Mouse (Mus musculus) embryonic facial prominence, embryonic 15.5 days (tissue): ENCODE measurements around the gene Prkg1. TPM values are rescaled to one million over a fixed set of nuclear protein-coding genes. Genes with fewer than 3 reads are reported as not detected.

Experiments
- ATAC-seq: fragments of 200-750 bp; cut with Nextera tagmentation; 2 replicates; pipeline ENCODE4 v1.8.0; 2017; ENCODE audit warnings: low read depth, moderate TSS enrichment; ENCODE audit not compliant: insufficient number of reproducible peaks, low FRiP score, low TSS enrichment
- H3K27ac ChIP-seq: fragments of 300-500 bp; sonication (generic); replicated peaks from 2 replicates; pipeline ENCODE4 v1.5.1; 2015; ENCODE audit warnings: mild to moderate bottlenecking, inconsistent platforms
- H3K27me3 ChIP-seq: fragments of 300-500 bp; sonication (generic); 2 replicates; pipeline ENCODE4 v1.6.1; 2015; ENCODE audit warnings: inconsistent platforms
- H3K36me3 ChIP-seq: fragments of 300-500 bp; sonication (generic); 2 replicates; pipeline ENCODE4 v1.6.1; 2015; ENCODE audit warnings: mild to moderate bottlenecking, inconsistent platforms
- H3K4me1 ChIP-seq: fragments of 300-500 bp; sonication (generic); 2 replicates; pipeline ENCODE4 v1.6.1; 2015; ENCODE audit warnings: inconsistent platforms
- H3K4me2 ChIP-seq: fragments of 300-500 bp; sonication (generic); replicated peaks from 2 replicates; pipeline ENCODE4 v1.6.1; 2015; ENCODE audit warnings: mild to moderate bottlenecking, inconsistent platforms
- H3K4me3 ChIP-seq: fragments of 300-500 bp; sonication (generic); replicated peaks from 2 replicates; pipeline ENCODE4 v1.5.1; 2015; ENCODE audit warnings: mild to moderate bottlenecking, inconsistent platforms
- H3K9ac ChIP-seq: fragments of 300-500 bp; sonication (generic); 2 replicates; pipeline ENCODE4 v1.6.1; 2015; ENCODE audit warnings: inconsistent platforms
- H3K9me3 ChIP-seq: fragments of 300-500 bp; sonication (generic); replicated peaks from 2 replicates; pipeline ENCODE4 v1.6.1; 2016; ENCODE audit warnings: inconsistent platforms
- WGBS: fragments of 180-500 bp; shearing (Covaris S2); methylation state at CpG from one replicate; pipeline ENCODE4 v1.1.7; 2015; 5-methylcytosine and 5-hydroxymethylcytosine counted together
- polyA plus RNA-seq: library from polyadenylated mRNA; unstranded; fragments of >200 nt; fragmentation: Nextera tagmentation; extraction: Ambion mirVana; gene quantifications from 2 replicates; pipeline ENCODE4 v1.2.1, GENCODE M21; 2015

Gene Prkg1
- polyA plus RNA-seq, 1 experiment from 2014 or later: 11.4 TPM

DNA sequence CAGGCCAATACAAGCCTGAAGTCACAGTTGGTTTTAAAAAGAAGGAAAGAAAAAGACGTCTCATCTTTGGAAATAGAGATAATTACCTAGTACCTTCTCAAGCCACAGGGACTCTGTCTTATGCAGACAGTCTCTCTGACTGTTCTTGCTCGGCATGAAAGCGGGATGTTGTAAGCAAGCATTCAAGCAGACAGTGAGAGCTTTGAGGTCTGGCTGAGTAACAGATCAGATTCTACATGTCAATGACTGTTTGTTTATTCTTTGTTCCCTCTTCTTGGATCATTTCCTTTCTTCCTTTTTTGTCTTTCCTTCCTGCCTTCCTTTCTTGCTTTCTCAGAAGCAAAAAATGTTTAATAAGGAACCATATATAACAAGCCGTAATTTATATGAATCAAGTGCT, 148.7 kb downstream of the Prkg1 start:
- no peaks in the 10 kb centered on the region for H3K9me3 ChIP-seq
- no peaks in the 10 kb centered on the region for H3K36me3 ChIP-seq
- H3K9ac ChIP-seq: no peak overlapping the region
- ATAC-seq: no peak
- no peak overlapping the region for H3K27ac ChIP-seq
- no peaks in the 10 kb centered on the region for H3K27me3 ChIP-seq
- H3K4me1 ChIP-seq: no peaks in the 10 kb centered on the region
- 49% methylated on average over 4 of the region's 4 CpGs for WGBS
- no peak overlapping the region for H3K4me2 ChIP-seq
- no peak overlapping the region for H3K4me3 ChIP-seq

DNA sequence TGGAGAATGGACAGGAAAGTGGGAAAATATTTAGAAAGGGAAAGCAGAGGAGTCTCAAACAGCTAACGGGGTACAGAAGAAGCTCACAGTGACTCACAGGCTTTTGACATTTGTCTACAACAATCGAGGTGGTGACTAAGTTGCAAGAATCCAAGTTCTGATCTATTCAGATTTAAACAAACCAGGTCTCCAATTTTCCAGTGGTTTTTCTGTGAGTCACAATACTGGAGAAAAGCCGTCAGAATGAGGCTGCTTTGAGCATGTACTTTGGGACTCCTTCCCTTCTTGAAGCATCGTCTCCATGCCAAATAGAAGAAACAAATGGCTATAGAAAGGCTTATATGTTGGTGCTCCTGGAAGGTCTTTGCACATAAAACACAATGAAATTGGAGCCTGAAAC, 151.7 kb downstream of the Prkg1 start:
- Histone ChIP-seq H3K27me3 (no peaks in the 10 kb centered on the region), H3K9me3 (no peaks in the 10 kb centered on the region), H3K4me3 (no peak overlapping the region), H3K4me2 (no peak overlapping the region), H3K4me1 (no peaks in the 10 kb centered on the region), H3K36me3 (no peaks in the 10 kb centered on the region), H3K9ac (no peak overlapping the region), H3K27ac (no peak overlapping the region)
- WGBS: 85% methylated on average over 4 of the region's 4 CpGs
- ATAC-seq: no peak

DNA sequence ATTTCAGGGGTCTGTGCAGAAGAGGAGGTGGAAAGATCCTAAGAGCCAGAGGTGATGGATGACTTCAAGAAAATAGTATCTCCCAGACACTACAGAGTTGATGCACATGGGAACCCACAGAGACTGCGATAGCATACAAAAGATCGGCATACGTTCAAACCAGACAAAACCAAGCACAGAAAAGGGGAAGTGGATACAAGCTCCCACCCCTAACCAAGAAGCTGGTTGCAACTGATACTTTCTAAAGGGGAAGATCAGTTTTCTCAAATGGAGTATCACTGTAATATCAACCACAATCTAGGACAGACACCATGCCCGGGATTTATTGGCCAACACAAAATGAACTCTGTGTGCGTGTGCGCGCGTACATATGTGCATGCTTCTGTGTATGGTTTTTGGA, 162.3 kb downstream of the Prkg1 start:
- Histone ChIP-seq H3K9ac (no peak overlapping the region), H3K9me3 (no peaks in the 10 kb centered on the region), H3K4me1 (no peaks in the 10 kb centered on the region), H3K4me2 (no peak overlapping the region), H3K36me3 (no peaks in the 10 kb centered on the region), H3K27me3 (no peaks in the 10 kb centered on the region), H3K27ac (no peak overlapping the region), H3K4me3 (no peak overlapping the region)
- no peak for ATAC-seq
- 95% methylated on average over 8 of the region's 8 CpGs for WGBS

DNA sequence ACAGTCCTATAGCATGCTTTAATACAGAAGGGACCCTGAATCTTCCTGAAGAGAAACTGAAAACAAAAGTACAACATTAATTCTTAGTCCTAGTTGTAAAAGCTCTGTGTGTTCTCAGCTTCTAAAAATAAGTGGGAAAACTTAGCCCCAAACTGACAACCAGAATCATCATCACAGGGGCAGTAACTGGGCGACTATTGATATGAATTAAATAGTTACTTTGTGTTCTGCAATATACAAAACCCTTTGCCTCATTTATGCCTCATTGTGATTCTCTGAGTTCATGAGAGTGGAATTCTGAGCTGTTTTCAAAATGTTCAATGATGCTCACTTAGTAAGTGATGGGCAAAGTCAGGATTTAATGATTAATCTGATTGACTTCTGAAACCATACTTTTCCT, 170.8 kb downstream of the Prkg1 start:
- 69% methylated on average over 1 of the region's 1 CpGs for WGBS
- Histone ChIP-seq H3K9ac (no peak overlapping the region), H3K4me1 (no peaks in the 10 kb centered on the region), H3K4me3 (no peak overlapping the region), H3K4me2 (no peak overlapping the region), H3K36me3 (no peaks in the 10 kb centered on the region), H3K27ac (no peak overlapping the region), H3K9me3 (no peaks in the 10 kb centered on the region), H3K27me3 (no peaks in the 10 kb centered on the region)
- ATAC-seq: no peak

DNA sequence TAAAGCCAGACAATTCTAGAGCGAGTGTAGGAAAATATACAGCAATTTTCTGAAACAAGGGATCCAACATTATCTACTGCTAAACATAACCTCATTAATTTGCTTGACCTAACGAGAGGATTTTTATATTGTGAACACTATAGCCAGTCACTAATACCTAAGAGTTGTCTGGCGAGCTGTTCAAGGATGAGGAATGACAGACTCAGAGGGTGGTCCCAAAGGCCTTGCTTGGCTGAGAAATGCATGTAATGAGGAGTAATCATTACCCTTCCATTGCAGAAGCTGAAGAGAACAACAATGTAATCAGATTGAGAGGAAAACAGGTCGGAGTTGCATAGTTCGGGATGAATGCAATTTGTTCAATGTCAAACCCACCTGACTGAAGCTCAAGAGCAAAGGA, 174.1 kb downstream of the Prkg1 start:
- Histone ChIP-seq H3K9ac (no peak overlapping the region), H3K4me1 (no peaks in the 10 kb centered on the region), H3K4me2 (no peak overlapping the region), H3K36me3 (no peaks in the 10 kb centered on the region), H3K27me3 (no peaks in the 10 kb centered on the region), H3K4me3 (no peak overlapping the region), H3K9me3 (no peaks in the 10 kb centered on the region), H3K27ac (no peak overlapping the region)
- 79% methylated on average over 5 of the region's 5 CpGs for WGBS
- no peak for ATAC-seq

DNA sequence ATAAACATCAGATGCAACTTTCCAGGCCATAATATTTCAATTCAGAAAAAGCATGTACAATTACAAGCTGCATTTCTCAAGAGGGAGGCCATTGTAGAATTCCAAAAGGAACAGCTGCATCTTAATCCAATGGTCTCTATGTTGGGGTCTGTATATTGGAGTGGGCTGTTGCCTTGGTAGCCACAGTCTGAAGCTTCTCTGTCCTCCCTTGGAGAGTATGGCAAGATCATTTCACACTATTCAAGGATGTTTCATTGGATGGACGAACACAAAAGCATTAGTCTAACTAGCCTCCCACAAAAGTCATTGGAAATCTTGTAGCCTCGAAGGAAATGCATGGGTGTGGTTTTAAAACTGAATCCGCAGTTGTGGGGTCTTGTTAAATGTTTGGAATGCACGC, 187.7 kb downstream of the Prkg1 start:
- ATAC-seq: no peak

DNA sequence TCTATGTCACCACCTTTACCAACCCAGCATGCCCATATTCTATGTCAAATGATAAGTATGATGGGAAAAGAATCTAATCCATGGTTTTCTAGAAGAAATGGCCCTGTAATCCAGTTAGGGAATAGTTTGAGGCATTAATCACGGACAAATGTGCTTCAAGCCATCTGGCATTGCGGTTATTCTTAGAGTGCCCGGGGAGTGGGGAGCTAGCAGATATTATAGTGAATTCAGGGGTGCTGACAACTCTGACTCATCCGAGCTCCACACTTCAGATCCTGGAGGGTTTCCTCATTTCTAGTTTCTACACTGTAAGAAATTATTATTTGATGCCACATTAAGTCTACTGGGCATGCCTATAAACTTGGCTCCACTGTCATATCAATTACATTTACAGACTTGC, 200.5 kb downstream of the Prkg1 start:
- no peaks in the 10 kb centered on the region for H3K27me3 ChIP-seq
- H3K36me3 ChIP-seq: no peaks in the 10 kb centered on the region
- no peaks in the 10 kb centered on the region for H3K4me1 ChIP-seq
- no peaks in the 10 kb centered on the region for H3K9me3 ChIP-seq
- no peak for ATAC-seq
- no peak overlapping the region for H3K4me3 ChIP-seq
- no peak overlapping the region for H3K9ac ChIP-seq
- H3K27ac ChIP-seq: no peak overlapping the region
- H3K4me2 ChIP-seq: no peak overlapping the region
- WGBS: 70% methylated on average over 4 of the region's 4 CpGs

More for the DNA sequence above, 187.7 kb downstream of the Prkg1 start:
- Histone ChIP-seq H3K4me2 (no peak overlapping the region), H3K4me1 (no peaks in the 10 kb centered on the region), H3K9me3 (no peaks in the 10 kb centered on the region), H3K36me3 (no peaks in the 10 kb centered on the region), H3K9ac (no peak overlapping the region), H3K27me3 (no peaks in the 10 kb centered on the region), H3K27ac (no peak overlapping the region), H3K4me3 (no peak overlapping the region)
- WGBS: 50% methylated on average over 4 of the region's 4 CpGs

DNA sequence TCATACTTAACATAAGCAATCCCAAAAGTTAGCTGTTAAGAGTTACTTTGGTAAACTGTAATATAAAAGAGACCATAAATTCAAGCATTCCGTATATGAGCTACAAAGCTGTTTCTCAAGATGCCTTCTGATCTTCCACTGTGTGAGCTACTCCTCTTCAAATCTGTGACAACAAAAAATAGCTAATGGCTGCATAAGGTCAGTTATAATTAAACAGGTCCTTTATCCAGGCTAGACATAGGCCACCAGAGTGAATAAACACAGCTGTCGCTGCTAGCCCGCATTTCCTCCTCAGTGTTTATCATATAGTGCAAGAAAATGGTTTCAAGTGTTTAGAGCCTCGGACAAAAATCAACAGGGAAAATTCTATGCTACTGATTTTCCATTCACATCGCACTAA, 218.8 kb downstream of the Prkg1 start:
- H3K4me1 ChIP-seq: no peaks in the 10 kb centered on the region
- ATAC-seq: no peak
- H3K4me3 ChIP-seq: no peak overlapping the region
- no peak overlapping the region for H3K4me2 ChIP-seq
- no peak overlapping the region for H3K27ac ChIP-seq
- no peak overlapping the region for H3K9ac ChIP-seq
- no peaks in the 10 kb centered on the region for H3K36me3 ChIP-seq
- no peaks in the 10 kb centered on the region for H3K27me3 ChIP-seq
- 74% methylated on average over 5 of the region's 5 CpGs for WGBS
- H3K9me3 ChIP-seq: no peaks in the 10 kb centered on the region

DNA sequence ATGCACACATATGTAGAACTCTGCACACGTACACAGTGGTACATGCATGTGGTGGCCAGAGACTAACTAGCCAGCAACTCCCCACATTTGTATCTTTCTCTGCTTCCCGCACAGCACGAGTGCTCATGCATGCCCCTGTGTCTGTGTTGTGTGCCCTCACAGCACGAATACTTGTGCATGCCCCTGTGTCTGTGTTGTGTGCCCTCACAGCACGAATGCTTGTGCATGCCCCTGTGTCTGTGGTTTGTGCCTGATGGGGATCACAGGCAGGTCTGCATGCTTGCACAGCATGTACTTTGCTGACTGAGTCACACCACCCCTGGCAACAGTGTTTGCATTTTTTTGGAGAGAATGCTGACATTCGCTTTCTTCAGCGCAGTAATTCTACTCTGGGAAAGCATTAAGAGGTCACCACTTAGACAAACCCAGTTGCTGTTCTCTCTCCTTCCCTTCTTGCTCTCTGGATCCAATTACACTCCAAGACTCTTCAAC, 233.5 kb downstream of the Prkg1 start:
- Histone ChIP-seq H3K9ac (no peak overlapping the region), H3K27me3 (no peaks in the 10 kb centered on the region), H3K36me3 (no peaks in the 10 kb centered on the region), H3K4me3 (no peak overlapping the region), H3K9me3 (no peaks in the 10 kb centered on the region), H3K4me1 (peaks cover 11% of the 10 kb centered on the region), H3K4me2 (no peak overlapping the region), H3K27ac (peak overlapping the region; percentile 63)
- 0 out of 2 replicates have a peak, but pooled peaks have one; percentile 54 for ATAC-seq
- 20% methylated on average over 7 of the region's 7 CpGs for WGBS

DNA sequence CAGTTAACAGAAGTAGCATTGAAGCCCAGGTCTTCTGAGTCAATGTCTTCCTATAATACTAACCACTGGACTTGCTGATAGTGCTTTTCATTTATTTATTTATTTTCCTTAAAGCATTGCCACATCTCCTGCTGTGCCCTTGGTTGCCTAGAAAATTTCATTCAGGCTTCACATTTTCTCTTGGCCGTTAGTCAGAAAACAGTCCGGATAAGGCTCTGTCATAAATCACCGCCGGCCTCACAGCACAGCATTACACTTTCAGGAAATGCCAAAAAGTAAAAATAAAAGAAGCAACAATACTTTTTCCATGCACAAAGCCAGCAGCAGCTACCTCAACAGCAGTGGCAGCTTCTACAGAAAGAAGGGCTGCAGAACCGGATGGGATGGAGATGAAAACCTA, 234.2 kb downstream of the Prkg1 start:
- H3K9me3 ChIP-seq: no peaks in the 10 kb centered on the region
- peak overlapping the region; percentile 30; the same call in 1 of the 2 replicates for H3K27ac ChIP-seq
- H3K9ac ChIP-seq: no peak overlapping the region
- WGBS: 33% methylated on average over 5 of the region's 5 CpGs
- H3K36me3 ChIP-seq: no peaks in the 10 kb centered on the region
- H3K4me2 ChIP-seq: no peak overlapping the region
- H3K4me1 ChIP-seq: peaks cover 11% of the 10 kb centered on the region
- no peak for ATAC-seq
- H3K27me3 ChIP-seq: no peaks in the 10 kb centered on the region
- H3K4me3 ChIP-seq: no peak overlapping the region

DNA sequence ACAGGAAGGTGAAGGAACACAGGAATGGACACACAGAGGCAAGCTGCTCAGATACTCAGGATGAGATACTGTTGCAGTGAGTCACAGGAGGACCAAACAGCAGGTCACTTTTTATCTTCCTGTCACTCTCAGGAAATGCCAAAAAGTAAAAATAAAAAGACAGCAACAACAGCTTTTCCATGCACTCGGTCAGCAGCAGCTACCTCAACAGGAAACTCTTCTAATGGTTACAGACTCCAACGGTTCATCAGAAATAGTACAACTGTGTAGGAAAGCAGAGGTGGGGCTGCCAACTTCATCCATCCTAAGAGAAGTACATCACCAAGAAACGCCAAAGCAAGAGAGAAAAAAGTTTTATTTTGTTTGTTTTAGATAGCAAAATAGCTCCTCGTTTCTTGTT, 234.9 kb downstream of the Prkg1 start:
- ATAC-seq: no peak

DNA sequence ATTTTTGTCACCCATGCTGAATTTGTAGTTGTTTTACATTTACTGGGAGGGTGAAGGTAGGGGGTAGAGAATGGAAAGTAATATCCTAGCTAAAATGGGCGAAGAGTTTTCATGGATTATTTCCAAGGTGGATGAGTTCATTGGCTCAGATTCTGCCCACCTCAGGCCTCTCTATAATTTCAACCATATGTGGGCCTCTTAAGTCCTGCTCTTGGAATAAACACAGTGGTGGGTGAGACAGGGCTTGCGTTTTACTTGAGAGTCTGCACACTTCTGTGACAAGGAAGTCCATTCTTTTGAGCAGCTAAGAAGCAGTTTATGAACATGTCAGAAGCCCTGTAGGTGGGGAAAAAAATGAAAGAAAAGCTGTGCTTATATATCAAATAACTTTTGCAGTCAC, 250.3 kb downstream of the Prkg1 start:
- no peak overlapping the region for H3K9ac ChIP-seq
- no peaks in the 10 kb centered on the region for H3K9me3 ChIP-seq
- no peak for ATAC-seq
- no peak overlapping the region for H3K4me3 ChIP-seq
- H3K27ac ChIP-seq: no peak overlapping the region
- no peaks in the 10 kb centered on the region for H3K36me3 ChIP-seq
- peaks cover 9% of the 10 kb centered on the region; the same call in 1 of the 2 replicates for H3K4me1 ChIP-seq
- 32% methylated on average over 2 of the region's 2 CpGs for WGBS
- no peak overlapping the region for H3K4me2 ChIP-seq
- no peaks in the 10 kb centered on the region for H3K27me3 ChIP-seq

More for the DNA sequence above, 234.9 kb downstream of the Prkg1 start:
- Histone ChIP-seq H3K9me3 (no peaks in the 10 kb centered on the region), H3K4me2 (no peak overlapping the region), H3K36me3 (no peaks in the 10 kb centered on the region), H3K9ac (no peak overlapping the region), H3K4me1 (peaks cover 11% of the 10 kb centered on the region), H3K27ac (no peak overlapping the region), H3K27me3 (no peaks in the 10 kb centered on the region), H3K4me3 (no peak overlapping the region)
- WGBS: 63% methylated on average over 4 of the region's 4 CpGs
